Comparison of ENCODE assay signal across 12 mouse cellular contexts in genomic region chr3:102180746-102181145, GRCm38 (mm10). TPM values are rescaled to one million over a fixed set of nuclear protein-coding genes. Genes with fewer than 3 reads are reported as not detected.
A peak's percentile ranks its signal among the peaks of the same experiment; 100 is the strongest.
DNase-seq lines count a peak whose midpoint lies in the region; ATAC-seq and TF ChIP-seq lines count a peak whose summit lies in the region.
"Had no signal": no experiment of that assay in that cellular context is flagged by ENCODE, and none has a peak within 500 bp of the region (broad histone marks: within the 10 kb centered on the region; RNA-seq: fewer than 3 reads in every experiment).

No protein-coding gene starts in this region.

- intact Hi-C loops in left cerebral cortex, postnatal 10 days (cut with DNase I), result no loop called here

- peaks cover 10% of the 10 kb centered on the region; the same call in 1 of the 2 replicates for H3K4me1 ChIP-seq in hindbrain, embryonic 13.5 days (replicated peaks)
- no peaks in the 10 kb centered on the region for H3K4me1 ChIP-seq in hindbrain, embryonic 11.5 days (replicated peaks; ENCODE audit: control insufficient read depth, insufficient read depth, low read length)
- H3K4me1 ChIP-seq in heart, embryonic 12.5 days (replicated peaks), result peaks cover 29% of the 10 kb centered on the region

- no peaks in the 10 kb centered on the region for H3K9me3 ChIP-seq in hindbrain, embryonic 13.5 days
- no peaks in the 10 kb centered on the region for H3K9me3 ChIP-seq in hindbrain, embryonic 11.5 days (ENCODE audit: control insufficient read depth, low read length)
- no peaks in the 10 kb centered on the region for H3K9me3 ChIP-seq in heart, embryonic 12.5 days (replicated peaks)
- H3K9me3 ChIP-seq: embryonic facial prominence, embryonic 13.5 days; limb, embryonic 10.5 days had no signal

- no peak for ATAC-seq in hindbrain, embryonic 13.5 days (ENCODE audit: low FRiP score)
- ATAC-seq in hindbrain, embryonic 11.5 days (ENCODE audit: low FRiP score), result no peak
- peak; percentile 42; the same call in 1 of the 2 replicates for ATAC-seq in heart, embryonic 12.5 days (ENCODE audit: insufficient number of reproducible peaks, low FRiP score)

- H3K9ac ChIP-seq in hindbrain, embryonic 13.5 days, result no peak overlapping the region
- H3K9ac ChIP-seq in hindbrain, embryonic 11.5 days (ENCODE audit: low read depth, low read length), result no peak overlapping the region
- no peak overlapping the region for H3K9ac ChIP-seq in heart, embryonic 12.5 days
- H3K9ac ChIP-seq: embryonic facial prominence, embryonic 13.5 days had no signal

- H3K27me3 ChIP-seq in hindbrain, embryonic 13.5 days, result no peaks in the 10 kb centered on the region
- H3K27me3 ChIP-seq in hindbrain, embryonic 11.5 days (ENCODE audit: control insufficient read depth, insufficient read depth, low read length), result no peaks in the 10 kb centered on the region
- H3K27me3 ChIP-seq in heart, embryonic 12.5 days (replicated peaks), result no peaks in the 10 kb centered on the region
- H3K27me3 ChIP-seq: embryonic facial prominence, embryonic 13.5 days had no signal

- H3K4me3 ChIP-seq in hindbrain, embryonic 13.5 days, result no peak overlapping the region
- no peak overlapping the region for H3K4me3 ChIP-seq in hindbrain, embryonic 11.5 days (ENCODE audit: low read depth, low read length)
- no peak overlapping the region for H3K4me3 ChIP-seq in heart, embryonic 12.5 days
- H3K4me3 ChIP-seq in layer of hippocampus, adult 2 months, result no peak overlapping the region
- H3K4me3 ChIP-seq: embryonic facial prominence, embryonic 13.5 days; limb, embryonic 10.5 days had no signal

- H3K36me3 ChIP-seq in hindbrain, embryonic 13.5 days, result peaks cover 15% of the 10 kb centered on the region; the same call in 1 of the 2 replicates
- H3K36me3 ChIP-seq in hindbrain, embryonic 11.5 days (ENCODE audit: control insufficient read depth, insufficient read depth, low read length), result no peaks in the 10 kb centered on the region
- H3K36me3 ChIP-seq in heart, embryonic 12.5 days, result peaks cover 40% of the 10 kb centered on the region

- TF ChIP-seq CTCF in layer of hippocampus, adult 2 months (conservative IDR thresholded peaks at IDR 0.05), result no peak

- H3K4me2 ChIP-seq in hindbrain, embryonic 13.5 days, result no peak overlapping the region
- no peak overlapping the region for H3K4me2 ChIP-seq in hindbrain, embryonic 11.5 days (replicated peaks; ENCODE audit: low read depth, low read length)
- peak overlapping the region; percentile 8; the same call in 1 of the 2 replicates for H3K4me2 ChIP-seq in heart, embryonic 12.5 days
- H3K4me2 ChIP-seq: embryonic facial prominence, embryonic 13.5 days had no signal

- 75% methylated on average over 7 of the region's 7 CpGs for WGBS in hindbrain, embryonic 13.5 days
- 86% methylated on average over 7 of the region's 7 CpGs for WGBS in hindbrain, embryonic 11.5 days
- 40% methylated on average over 7 of the region's 7 CpGs for WGBS in heart, embryonic 12.5 days

- no peak for DNase-seq in hindbrain, embryonic 11.5 days (ENCODE audit: low spot score)
- peak; percentile 66 for DNase-seq in testis, postnatal 10 days (ENCODE audit: low spot score)
- no peak for DNase-seq in testis, postnatal 14 days (ENCODE audit: low spot score)
- no peak for DNase-seq in thymus, postnatal 10 days (ENCODE audit: low spot score in 2 of 2)
- no peak for DNase-seq in layer of hippocampus, adult 2 months (ENCODE audit: low spot score in 2 of 2)
- DNase-seq in left cerebral cortex, postnatal 10 days (ENCODE audit: extremely low spot score in 1 of 2, low spot score in 2 of 2), result no peak
- DNase-seq: gastrocnemius, postnatal 10 days; thymus, adult 2 months had no signal

- 0 out of 2 replicates have a peak overlapping the region, but pooled peaks have one; percentile 20 for H3K27ac ChIP-seq in hindbrain, embryonic 13.5 days
- no peak overlapping the region for H3K27ac ChIP-seq in hindbrain, embryonic 11.5 days (ENCODE audit: low read depth, low read length)
- H3K27ac ChIP-seq in heart, embryonic 12.5 days (ENCODE audit: poor library complexity, severe bottlenecking), result peak overlapping the region; percentile 40
- H3K27ac ChIP-seq in layer of hippocampus, adult 2 months, result no peak overlapping the region
- H3K27ac ChIP-seq: embryonic facial prominence, embryonic 13.5 days; limb, embryonic 10.5 days had no signal

RNA-seq across cellular contexts. Expression of gene Vangl1, which starts 23.7 kb away (rescaled TPM):
- 7.0 and 7.2 TPM in 2 replicates for polyA plus RNA-seq in hindbrain, embryonic 13.5 days (2015; fragmentation: Nextera tagmentation; extraction: Ambion mirVana)
- 10.9 and 12.3 TPM in 2 replicates for polyA plus RNA-seq in hindbrain, embryonic 11.5 days (2014; fragmentation: Nextera tagmentation; extraction: Ambion mirVana)
- 31.0 and 31.8 TPM in 2 replicates for polyA plus RNA-seq in heart, embryonic 12.5 days (2016; fragmentation: Nextera tagmentation; extraction: Ambion mirVana)
- 1 to 10 TPM; 4.2 to 5.8 TPM for total RNA-seq in layer of hippocampus, adult 2 months (2021)
- total RNA-seq in left cerebral cortex, postnatal 10 days (2021), result 1 to 10 TPM; 2.9 to 7.9 TPM

Comparison
In these comparisons a context has a peak if more than half of its experiments do, and no peak if none do; other contexts are left out.
1. H3K27ac ChIP-seq: peak in hindbrain, embryonic 13.5 days (single experiment) and heart, embryonic 12.5 days (single experiment); none in hindbrain, embryonic 11.5 days (single experiment) and layer of hippocampus, adult 2 months (single experiment).